Mouse (Mus musculus) left cerebral cortex, postnatal 4 days (tissue): ENCODE results near the gene Fcgr1. TPM values are rescaled to one million over a fixed set of nuclear protein-coding genes. Genes with fewer than 3 reads are reported as not detected.
A peak's percentile ranks its signal among the peaks of the same experiment; 100 is the strongest.
"Not testable (repeated sequence)": the region's sequence is repeated elsewhere in the genome, so short reads cannot be mapped to it uniquely, and the experiment has no call there.

Experiments used
- DNase-seq: peaks from one replicate; pipeline ENCODE4 v3.0.0-alpha.2; 2022
- intact Hi-C: fragments of 180-260 bp; cut with DNase I; formaldehyde crosslinking; loops from one replicate; pipeline ENCODE4 v1.15.1; 2025
- total RNA-seq, 2 experiments: library from RNA; stranded (reverse); gene quantifications; 2 replicates each; pipeline ENCODE4 v1.2.3; 2021

Fcgr1 gene
- total RNA-seq, 2 experiments from 2014 or later, result 0.52 to 1.2 TPM

DNA sequence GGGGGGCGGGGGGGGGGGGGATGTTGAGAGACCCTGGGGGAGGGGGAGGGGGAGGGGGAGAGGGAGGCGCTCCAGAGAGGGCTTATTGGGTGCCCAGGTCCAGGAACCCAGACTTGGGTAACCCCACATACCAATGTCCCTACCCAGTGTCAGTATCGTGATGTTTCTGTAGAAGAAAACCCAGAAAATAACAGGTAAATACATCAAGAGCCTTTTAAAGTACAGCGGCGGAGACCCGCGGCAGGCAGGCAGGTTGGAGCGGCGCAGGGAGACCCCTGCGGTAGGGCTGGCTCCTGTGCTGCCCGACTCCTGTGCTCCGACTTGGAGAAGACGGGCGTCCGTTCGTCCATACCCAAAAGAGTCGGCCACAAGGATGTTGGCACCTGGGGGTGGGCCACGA is 33.9 kb upstream of the Fcgr1 start:
- intact Hi-C loops, result no loop called here
- no peak for DNase-seq

GRCm38 (mm10) chr3:96327131-96327530 is 33.4 kb upstream of the Fcgr1 start:
- intact Hi-C loops, result no loop called here
- no peak for DNase-seq

- intact Hi-C loops, DNase-seq: not testable (repeated sequence)
Measured at GRCm38 (mm10) chr3:96323806-96324205, 30.0 kb upstream of the Fcgr1 start.

GRCm38 (mm10) chr3:96322609-96323008 is 28.8 kb upstream of the Fcgr1 start:
- intact Hi-C loops, result no loop called here
- DNase-seq, result no peak

GRCm38 (mm10) chr3:96321891-96322290 is 28.1 kb upstream of the Fcgr1 start:
- intact Hi-C loops, result no loop called here
- DNase-seq, result no peak

GRCm38 (mm10) chr3:96320003-96320402 is 26.2 kb upstream of the Fcgr1 start:
- DNase-seq, intact Hi-C loops: not testable (repeated sequence)

DNA sequence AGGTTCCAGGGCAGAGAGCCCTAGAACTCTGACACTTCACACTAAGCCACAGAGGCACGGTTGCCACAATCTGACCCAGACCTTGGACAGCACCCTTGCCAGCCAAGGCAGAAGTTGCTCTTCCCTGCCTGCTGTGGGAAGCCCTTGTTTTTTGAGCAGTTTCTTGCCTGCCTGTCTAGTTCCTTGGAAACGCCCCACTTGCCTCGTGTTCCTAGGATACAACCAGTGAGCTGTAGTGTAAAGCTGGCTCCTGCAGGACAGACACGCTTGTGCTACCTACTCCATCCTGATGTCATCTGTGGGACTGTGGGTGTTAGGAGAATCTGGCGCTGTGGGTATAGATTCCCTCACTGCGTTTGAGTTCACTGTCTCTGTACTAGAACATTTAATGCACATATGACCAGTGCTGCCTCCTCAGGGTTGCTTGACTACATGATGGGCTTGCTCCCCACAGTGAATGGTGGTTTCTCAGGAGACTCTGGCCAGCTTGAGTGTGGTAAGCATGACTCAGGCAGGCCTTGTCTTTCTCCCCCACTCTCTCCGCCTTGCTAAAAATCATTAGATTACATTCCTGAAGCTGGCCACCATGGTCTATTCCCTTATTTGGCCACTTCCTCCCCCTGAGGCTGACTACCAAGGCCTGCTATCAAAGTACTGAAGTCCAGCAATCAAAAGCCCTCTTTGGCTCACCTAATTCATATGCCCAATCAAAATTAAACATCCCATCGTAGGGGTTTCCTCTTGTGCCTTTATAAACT is 18.8 kb upstream of the Fcgr1 start:
- intact Hi-C loops, result no loop called here
- DNase-seq, result no peak

- intact Hi-C loops, result no loop called here
- DNase-seq, result no peak
Measured at GRCm38 (mm10) chr3:96309441-96309840, 15.7 kb upstream of the Fcgr1 start.

- intact Hi-C loops, result no loop called here
- DNase-seq, result no peak
Measured at GRCm38 (mm10) chr3:96306506-96306905, 12.7 kb upstream of the Fcgr1 start.

GRCm38 (mm10) chr3:96302076-96302475 is 8.3 kb upstream of the Fcgr1 start:
- DNase-seq, result no peak
- intact Hi-C loops, result no loop called here

- DNase-seq, result no peak
- intact Hi-C loops, result no loop called here
Measured at GRCm38 (mm10) chr3:96300706-96301529, 7.1 kb upstream of the Fcgr1 start.

DNA sequence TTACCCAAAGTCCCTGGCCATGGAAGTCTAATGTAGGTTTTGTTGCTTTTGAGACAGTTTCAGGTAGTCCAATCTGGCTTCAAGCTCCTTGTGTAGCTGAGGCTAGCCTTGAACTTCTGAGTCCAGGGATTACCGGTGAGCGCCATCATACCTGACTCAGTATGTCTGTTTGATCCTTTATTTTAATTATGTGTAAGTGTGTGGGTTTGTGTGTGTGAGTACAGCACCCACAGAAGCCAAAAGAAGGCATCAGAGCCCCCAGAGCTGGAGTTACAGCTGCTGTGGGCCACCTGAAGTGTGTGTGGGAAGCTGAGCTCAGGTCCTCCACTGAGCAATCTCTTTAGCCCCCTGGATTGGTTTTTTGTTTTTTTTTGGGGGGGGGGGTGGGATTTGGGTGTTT is 5.8 kb upstream of the Fcgr1 start:
- no peak for DNase-seq
- intact Hi-C loops, result no loop called here

- intact Hi-C loops, result no loop called here
- DNase-seq, result no peak
Measured at GRCm38 (mm10) chr3:96298360-96298759, 4.6 kb upstream of the Fcgr1 start.

DNA sequence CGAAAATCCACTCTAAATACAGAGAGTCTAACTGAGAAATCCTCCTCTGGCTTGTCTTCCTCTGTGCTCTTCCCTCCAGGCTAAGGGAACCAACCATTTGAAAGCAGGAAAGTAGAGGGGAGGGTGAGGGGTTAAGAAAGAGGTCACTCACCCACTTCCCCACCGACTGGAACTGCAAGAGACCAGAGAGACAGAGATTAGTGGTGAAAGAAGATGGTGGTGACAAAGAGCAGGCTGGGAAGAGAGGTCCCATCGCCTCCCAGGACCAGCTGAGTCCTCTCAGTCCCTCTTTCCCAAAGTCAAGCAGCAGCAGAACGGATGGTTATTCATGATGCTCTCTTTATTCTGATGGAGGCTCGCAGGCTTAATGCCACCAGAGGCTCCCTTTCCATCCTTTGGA is 401 bp downstream of the Fcgr1 start:
- no peak for DNase-seq
- intact Hi-C loops, result no loop called here

GRCm38 (mm10) chr3:96292641-96293040 is 1.1 kb downstream of the Fcgr1 start:
- intact Hi-C loops, result no loop called here
- no peak for DNase-seq

DNA sequence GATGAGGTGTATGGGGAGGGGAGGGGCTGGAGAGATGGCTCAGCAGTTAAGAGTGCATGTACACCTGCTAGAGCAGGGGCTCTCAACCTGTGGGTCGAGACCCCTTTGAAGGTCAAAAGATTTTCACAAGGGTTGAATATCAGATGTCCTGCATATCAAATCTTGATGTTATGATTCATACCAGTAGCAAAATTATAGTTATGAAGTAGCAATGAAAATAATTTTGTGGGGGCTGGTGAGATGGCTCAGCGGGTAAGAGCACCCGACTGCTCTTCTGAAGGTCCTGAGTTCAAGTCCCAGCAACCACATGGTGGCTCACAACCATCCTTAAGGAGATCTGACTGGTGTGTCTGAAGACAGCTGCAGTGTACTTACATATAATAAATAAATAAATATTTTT is 3.0 kb downstream of the Fcgr1 start:
- DNase-seq, intact Hi-C loops: not testable (repeated sequence)

GRCm38 (mm10) chr3:96289201-96289600 is 4.6 kb downstream of the Fcgr1 start:
- intact Hi-C loops, result loop anchor here (5.0 kb wide), 2 partner anchors 153 to 213 kb away; no protein-coding TSS in a partner anchor
- no peak for DNase-seq

DNA sequence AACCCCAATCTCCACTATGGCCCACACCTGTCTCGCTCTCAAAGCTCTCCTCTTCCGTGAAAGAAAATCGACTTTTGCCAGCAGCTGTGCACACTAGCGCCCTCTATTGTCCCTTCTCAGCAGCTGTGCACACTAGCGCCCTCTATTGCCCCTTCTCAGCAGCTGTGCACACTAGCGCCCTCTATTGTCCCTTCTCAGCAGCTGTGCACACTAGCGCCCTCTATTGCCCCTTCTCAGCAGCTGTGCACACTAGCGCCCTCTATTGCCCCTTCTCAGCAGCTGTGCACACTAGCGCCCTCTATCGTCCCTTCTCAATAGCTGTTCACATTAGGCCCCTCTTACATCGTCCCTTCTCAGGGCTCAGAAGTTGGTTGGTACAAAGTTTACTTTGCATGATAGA is 6.4 kb downstream of the Fcgr1 start:
- DNase-seq, result not testable (repeated sequence)
- intact Hi-C loops, result loop anchor here (5.0 kb wide), 2 partner anchors 155 to 215 kb away; no protein-coding TSS in a partner anchor

GRCm38 (mm10) chr3:96284457-96284856 is 9.3 kb downstream of the Fcgr1 start:
- DNase-seq, result no peak
- intact Hi-C loops, result no loop called here

DNA sequence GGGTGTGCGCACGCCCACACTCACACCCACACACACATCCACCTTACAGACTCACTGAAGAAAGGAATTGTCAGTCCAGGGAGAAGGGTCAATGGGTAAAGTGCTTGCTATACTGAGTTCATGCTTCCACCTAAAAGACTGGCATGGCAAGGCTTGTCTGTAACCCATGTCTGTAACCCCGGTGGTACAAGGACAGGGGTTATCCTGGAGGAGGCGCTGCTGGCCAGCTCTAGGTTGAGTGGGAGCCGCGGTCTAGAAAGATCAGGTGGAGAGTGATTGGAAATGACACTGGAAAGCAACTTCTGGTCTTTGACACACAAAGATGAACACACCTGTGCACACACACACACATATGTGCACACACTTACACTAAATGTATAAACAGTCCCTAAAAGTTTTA is 13.1 kb downstream of the Fcgr1 start:
- intact Hi-C loops, result no loop called here
- no peak for DNase-seq

GRCm38 (mm10) chr3:96277800-96278624 is 15.8 kb downstream of the Fcgr1 start:
- intact Hi-C loops, result no loop called here
- DNase-seq, result peak; percentile 95
